Mouse (Mus musculus) frontal cortex, postnatal 14 days (tissue): Measurements from ENCODE around the gene Olfr202.
"Not testable (repeated sequence)": the region's sequence is repeated elsewhere in the genome, so short reads cannot be mapped to it uniquely, and the experiment has no call there.

ENCODE experiments used
- DNase-seq, 2 experiments: peaks; one replicate each; pipeline ENCODE4 v3.0.0; 2022; ENCODE audit warnings: low spot score in 2 of 2

The Olfr202 gene

DNA sequence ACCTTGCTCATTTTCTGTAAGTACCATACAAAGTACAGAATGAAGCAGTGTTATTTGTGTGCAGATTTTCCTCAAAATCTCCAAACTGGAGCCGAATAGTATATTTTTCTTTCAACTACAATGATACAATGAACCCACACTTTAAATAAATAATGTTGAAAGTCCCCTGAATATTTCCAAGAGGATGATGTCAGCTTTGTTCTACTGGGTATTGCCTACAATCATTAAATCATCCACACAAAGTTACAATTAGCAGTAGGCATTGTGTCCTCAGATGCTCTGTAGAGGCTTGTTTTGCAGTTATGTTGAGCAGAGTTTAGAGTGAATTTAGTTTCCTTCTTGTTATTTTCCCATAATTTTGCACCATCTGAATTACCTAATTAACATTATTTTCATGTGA lies at the start of gene Olfr202:
Gene Olfr202 (minus strand): TSS at position 101 of the 400 bp plus-strand sequence.
- no peak for DNase-seq

DNA sequence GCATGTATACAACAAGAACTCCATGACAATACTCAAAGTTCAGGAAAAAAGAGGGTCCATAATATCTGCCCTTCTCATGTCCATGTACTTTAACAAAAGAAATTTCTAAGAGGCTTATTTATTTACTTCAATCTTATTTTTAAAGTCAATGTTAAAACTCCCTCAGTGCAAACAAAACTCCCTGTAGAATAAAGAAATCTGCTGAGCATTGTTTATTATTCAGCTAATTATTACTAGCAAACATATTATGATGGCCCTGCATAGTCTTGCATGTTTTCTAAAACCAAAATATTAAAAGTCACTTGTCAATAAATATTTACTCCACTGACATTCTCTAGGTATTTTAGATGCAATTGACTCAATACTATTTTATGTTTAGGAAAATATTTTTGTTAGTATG lies 44.4 kb upstream of the Olfr202 start, which contains the start of gene Olfr205:
Gene Olfr205 (minus strand): TSS at position 101 of the 400 bp plus-strand sequence.
- no peak for DNase-seq

DNA sequence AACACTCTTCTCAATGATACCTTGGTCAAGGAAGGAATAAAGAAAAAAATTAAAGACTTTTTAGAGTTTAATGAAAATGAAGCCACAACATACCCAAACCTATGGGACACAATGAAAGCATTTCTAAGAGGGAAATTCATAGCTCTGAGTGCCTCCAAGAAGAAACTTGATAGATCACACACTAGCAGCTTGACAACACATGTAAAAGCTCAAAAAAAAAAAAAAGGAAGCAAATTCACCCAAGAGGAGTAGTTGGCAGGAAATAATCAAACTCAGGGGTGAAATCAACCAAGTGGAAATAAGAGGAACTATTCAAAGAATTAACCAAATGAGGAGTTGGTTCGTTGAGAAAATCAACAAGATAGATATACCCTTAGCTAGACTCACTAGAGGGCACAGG lies 36.7 kb upstream of the Olfr202 start:
- not testable (repeated sequence) for DNase-seq

DNA sequence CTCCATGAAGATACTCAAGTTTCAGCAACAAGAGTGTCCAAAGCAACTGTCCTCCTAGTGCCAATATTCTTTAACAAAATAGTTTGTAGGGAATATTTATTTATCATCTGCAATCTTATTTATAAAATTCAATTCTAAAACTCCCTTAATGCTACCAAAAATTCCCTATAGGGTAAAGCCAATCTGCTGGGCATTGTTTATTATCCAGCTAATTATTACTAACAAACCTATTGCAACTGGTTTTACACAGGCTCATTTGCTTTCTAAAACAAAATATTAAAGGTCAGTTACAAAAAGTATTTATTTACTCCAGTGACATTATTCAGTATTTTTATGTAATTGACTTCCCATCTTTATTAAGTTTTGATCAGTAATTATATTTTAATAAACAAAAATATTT lies 31.6 kb upstream of the Olfr202 start, which contains the start of gene Olfr204:
Gene Olfr204 (minus strand): TSS at position 101 of the 400 bp plus-strand sequence.
- no peak for DNase-seq

DNA sequence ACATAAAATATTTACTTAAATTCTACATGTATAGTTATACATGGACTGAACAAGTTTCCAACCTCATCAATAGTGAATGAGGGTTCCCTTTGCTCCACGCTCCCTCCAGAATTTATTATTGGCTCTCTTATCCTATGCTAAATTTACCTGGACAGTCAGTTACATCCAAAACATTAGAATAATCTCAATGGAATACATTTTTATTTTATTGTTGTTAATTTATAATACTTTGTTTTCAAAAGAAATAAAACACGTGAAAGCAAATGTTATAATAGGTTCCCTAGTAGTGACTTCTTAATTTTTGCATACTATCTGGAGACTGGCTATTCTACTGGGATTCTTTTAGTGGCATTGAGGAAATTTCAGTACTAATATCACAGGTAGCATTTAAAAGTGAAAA lies 12.0 kb upstream of the Olfr202 start, which contains the start of gene Olfr203:
Gene Olfr203 (plus strand): TSS at position 301 of the 400 bp plus-strand sequence.
- no peak for DNase-seq

DNA sequence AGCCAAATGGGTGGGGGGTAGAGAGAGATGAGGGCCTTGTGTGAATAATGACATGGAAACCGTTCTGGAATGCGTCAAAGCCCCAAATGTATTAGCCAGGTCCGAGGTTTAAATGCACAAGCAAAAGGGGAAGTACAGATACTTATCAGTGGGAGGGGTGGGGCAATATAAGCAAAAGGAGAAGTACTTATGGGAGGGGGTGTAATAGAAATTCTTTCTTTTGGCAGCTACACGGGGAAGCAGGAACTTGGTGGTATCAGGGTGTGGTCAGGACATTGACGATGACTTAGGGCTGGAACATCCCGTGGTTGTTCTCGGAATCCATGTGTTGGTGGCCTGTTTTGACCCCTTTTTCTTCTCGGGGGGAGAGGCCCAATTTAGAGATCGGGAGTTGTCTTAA lies 983 bp upstream of the Olfr202 start:
- DNase-seq = not testable (repeated sequence)

DNA sequence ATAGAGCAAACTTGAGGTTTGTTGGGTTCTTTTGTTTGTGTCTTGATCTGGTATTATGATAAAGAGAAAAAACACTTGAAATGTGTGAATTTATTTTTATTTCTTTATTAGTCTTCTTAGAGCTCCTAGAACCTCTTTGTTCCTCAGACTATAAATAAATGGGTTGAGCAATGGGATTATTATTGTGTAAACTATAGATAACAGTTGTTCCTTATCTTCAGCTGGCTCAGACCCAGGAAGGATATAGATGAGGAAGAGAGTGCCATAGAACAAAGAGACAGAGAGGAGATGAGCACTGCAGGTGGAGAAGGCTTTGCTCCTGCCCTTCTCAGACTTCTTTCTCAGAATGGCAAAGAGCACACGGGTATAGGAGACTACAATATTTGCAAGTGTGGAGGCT lies 3.1 kb downstream of the Olfr202 start:
- DNase-seq = no peak

DNA sequence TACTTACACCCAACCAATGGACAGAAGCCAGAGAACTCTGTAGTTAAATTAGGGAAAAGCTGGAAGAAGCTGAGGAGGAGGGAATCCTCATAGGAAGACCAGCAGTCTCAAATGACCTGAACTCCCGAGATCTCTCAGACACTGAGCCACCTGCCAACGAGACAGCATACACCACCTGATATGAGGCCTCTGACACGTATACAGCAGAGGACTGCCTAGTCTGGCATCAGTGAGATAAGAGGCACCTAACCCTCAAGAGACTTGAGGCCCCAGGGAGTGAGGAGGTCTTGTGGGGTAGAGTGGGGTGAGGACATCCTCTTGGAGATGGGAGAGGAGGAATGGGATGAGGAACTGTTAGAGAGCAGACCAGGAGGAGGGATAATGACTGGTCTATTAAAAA lies 6.1 kb downstream of the Olfr202 start:
- no peak for DNase-seq

DNA sequence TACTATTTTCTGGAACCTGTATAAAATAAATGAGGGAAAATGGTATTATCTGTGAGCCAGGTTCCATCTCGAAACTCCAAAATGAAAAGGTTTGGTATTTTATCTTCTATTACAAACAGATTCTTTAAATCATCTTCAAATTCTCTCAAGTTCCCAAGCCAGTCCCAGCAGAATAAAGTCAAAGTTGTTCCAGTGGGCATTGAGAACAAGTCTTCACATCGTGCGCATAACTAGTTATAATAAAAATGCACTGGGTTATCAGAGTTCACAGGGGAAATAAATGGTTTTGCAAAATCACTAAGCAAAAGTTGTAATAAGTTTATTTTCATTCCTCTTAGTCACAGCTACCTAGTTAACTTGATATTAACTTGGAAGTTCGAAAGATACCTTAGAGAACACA lies 14.1 kb downstream of the Olfr202 start, which contains the start of gene Olfr201:
Gene Olfr201 (minus strand): TSS at position 101 of the 400 bp plus-strand sequence.
- DNase-seq = not testable (repeated sequence)

DNA sequence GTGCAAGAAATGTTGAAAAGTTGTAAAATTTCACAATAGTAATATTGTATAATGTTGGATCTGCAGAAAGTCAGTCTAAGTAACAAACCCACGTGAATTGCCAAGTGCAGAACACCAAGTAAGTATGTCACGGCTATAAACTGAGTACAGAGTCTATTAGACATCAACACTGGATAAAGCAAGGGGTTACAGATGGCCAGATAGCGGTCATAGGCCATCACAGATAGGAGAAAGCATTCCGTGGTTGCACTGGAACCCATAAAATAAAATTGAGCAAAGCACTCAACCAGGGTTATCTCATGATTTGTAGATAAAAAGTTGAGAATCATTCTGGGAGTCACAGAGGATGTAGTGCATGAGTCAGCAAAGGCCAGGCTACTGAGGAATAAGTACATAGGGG lies 17.5 kb downstream of the Olfr202 start:
- not testable (repeated sequence) for DNase-seq

DNA sequence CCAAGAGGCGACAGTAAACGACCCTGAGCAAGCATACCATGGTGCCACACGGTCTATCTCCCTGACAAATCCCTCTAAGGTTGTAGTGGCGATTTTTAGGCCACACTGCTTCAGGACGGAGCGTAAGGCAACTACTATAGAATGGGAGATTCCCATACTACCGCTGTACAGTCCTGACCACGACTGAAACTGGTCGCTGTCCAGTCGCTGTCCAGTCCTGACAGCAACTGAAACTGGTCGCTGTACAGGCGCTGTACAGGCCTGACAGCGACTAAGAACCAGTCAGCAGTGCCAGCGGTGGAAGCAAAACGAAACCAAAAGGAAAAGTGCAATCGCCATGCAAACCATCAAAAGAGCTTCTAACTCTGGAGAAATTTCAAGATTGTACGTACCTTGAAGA lies 36.9 kb downstream of the Olfr202 start:
- no peak for DNase-seq
